Mouse (Mus musculus) spleen, adult 2 months (tissue): ENCODE results near the gene Nudt12.

Source experiments
- CTCF ChIP-seq: fragments of 200-500 bp; IDR thresholded peaks from 2 replicates; pipeline ENCODE4 v1.5.1; 2011; ENCODE audit warnings: mild to moderate bottlenecking, inconsistent platforms; ENCODE audit not compliant: insufficient read depth, insufficient read length, insufficient replicate concordance; ENCODE audit errors: extremely low read depth
- POLR2A ChIP-seq: fragments of 200-500 bp; IDR thresholded peaks from 2 replicates; pipeline ENCODE4 v1.6.1; 2011; ENCODE audit warnings: low read depth, low read length, inconsistent platforms

DNA sequence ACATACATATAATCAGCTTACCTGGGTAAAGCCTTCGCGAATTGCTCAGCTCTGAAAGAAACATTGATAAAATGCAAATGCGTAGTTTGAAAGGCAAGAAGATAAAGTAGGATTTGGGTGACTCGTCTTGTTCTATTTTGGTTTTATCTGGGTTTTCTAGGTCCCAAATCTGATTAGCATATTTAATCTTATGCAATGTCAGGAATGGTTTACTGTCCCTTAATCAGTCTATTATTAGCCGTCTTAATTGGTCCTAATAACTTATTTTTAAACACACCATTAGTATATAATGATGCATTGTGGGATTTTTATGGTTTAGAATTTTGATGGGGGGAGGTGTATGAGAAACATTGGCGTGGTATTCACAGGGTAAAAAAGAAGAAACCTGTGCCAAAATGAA is 21.9 kb downstream of the Nudt12 start, which contains the start of gene Pdzph1:
- TF ChIP-seq CTCF, result no peak
- no peak for TF ChIP-seq POLR2A
